Mouse (Mus musculus) forebrain, embryonic 15.5 days (tissue): ENCODE measurements around the gene Myh1. TPM values are rescaled to one million over a fixed set of nuclear protein-coding genes. Genes with fewer than 3 reads are reported as not detected.

Experiments used
- ATAC-seq: fragments of 200-750 bp; cut with Nextera tagmentation; replicated peaks from 2 replicates; pipeline ENCODE4 v1.8.0; 2017; ENCODE audit warnings: mild to moderate bottlenecking, moderate TSS enrichment, moderate library complexity
- H3K27ac ChIP-seq: fragments of 300-500 bp; sonication (generic); replicated peaks from 2 replicates; pipeline ENCODE4 v1.5.1; 2015; ENCODE audit warnings: mild to moderate bottlenecking, inconsistent platforms
- H3K27me3 ChIP-seq: fragments of 300-500 bp; sonication (generic); 2 replicates; pipeline ENCODE4 v1.6.1; 2015; ENCODE audit warnings: inconsistent platforms
- H3K36me3 ChIP-seq: fragments of 300-500 bp; sonication (generic); 2 replicates; pipeline ENCODE4 v1.6.1; 2015; ENCODE audit warnings: mild to moderate bottlenecking, inconsistent platforms
- H3K4me1 ChIP-seq: fragments of 300-500 bp; sonication (generic); 2 replicates; pipeline ENCODE4 v1.6.1; 2015; ENCODE audit warnings: inconsistent platforms
- H3K4me2 ChIP-seq: fragments of 300-500 bp; sonication (generic); replicated peaks from 2 replicates; pipeline ENCODE4 v1.6.1; 2015; ENCODE audit warnings: mild to moderate bottlenecking, inconsistent platforms
- H3K4me3 ChIP-seq: fragments of 300-500 bp; sonication (generic); 2 replicates; pipeline ENCODE4 v1.5.1; 2015; ENCODE audit warnings: mild to moderate bottlenecking, inconsistent platforms
- H3K9ac ChIP-seq: fragments of 300-500 bp; sonication (generic); replicated peaks from 2 replicates; pipeline ENCODE4 v1.6.1; 2015; ENCODE audit warnings: mild to moderate bottlenecking, inconsistent platforms
- H3K9me3 ChIP-seq: fragments of 300-500 bp; sonication (generic); 2 replicates; pipeline ENCODE4 v1.6.1; 2016; ENCODE audit warnings: inconsistent platforms
- WGBS: fragments of 180-500 bp; shearing (Covaris S2); methylation state at CpG from one replicate; pipeline ENCODE4 v1.1.7; 2015; ENCODE audit warnings: mixed read lengths; 5-methylcytosine and 5-hydroxymethylcytosine counted together
- polyA plus RNA-seq: library from polyadenylated mRNA; unstranded; fragments of >200 nt; fragmentation: Nextera tagmentation; extraction: Ambion mirVana; gene quantifications from 2 replicates; pipeline ENCODE4 v1.2.1, GENCODE M21; 2015

Gene Myh1
- polyA plus RNA-seq, 1 experiment from 2014 or later: 0.08 TPM

DNA sequence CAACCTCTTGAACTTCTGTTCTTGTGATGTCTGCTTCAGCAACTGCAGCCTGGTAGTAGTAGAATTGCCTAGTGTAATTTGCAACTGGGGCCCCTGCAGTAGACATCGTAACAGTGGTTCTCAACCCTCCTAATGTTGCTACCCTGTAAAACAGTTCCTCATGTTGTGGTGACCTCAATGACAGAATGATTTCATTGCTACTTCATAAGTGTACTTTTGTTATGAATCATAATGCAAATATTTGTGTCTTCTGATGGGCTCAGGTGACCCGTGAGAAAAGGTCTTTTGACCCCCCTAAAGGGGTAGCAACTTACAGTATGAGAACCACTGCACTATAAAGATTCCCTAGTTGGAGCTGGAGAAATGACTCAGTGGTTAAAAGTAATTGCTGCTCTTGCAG is 27.4 kb upstream of the Myh1 start:
- Histone ChIP-seq H3K4me1 (no peaks in the 10 kb centered on the region), H3K4me3 (no peak overlapping the region), H3K27me3 (no peaks in the 10 kb centered on the region), H3K9ac (no peak overlapping the region), H3K4me2 (no peak overlapping the region), H3K9me3 (no peaks in the 10 kb centered on the region), H3K27ac (no peak overlapping the region), H3K36me3 (no peaks in the 10 kb centered on the region)
- WGBS: 93% methylated on average over 2 of the region's 2 CpGs
- no peak for ATAC-seq

DNA sequence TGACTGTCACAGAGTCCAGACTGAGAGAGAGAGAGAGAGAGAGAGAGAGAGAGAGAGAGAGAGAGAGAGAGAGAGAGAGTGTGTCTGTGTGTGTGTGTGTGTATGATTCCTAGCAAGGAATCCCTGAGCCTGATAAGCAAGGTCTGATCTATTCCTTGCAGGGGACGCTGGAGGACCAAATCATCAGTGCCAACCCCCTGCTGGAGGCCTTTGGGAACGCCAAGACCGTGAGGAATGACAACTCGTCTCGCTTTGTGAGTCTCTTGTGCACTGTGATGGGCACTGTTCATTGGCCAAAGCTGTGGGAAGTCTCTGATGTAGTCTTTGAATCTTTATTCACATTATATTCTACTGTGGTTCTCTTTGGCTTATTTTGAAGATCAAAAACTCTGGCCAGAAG is 23.5 kb upstream of the Myh1 start:
- no peak for ATAC-seq
- WGBS: 46% methylated on average over 5 of the region's 5 CpGs
- no peak overlapping the region for H3K27ac ChIP-seq

DNA sequence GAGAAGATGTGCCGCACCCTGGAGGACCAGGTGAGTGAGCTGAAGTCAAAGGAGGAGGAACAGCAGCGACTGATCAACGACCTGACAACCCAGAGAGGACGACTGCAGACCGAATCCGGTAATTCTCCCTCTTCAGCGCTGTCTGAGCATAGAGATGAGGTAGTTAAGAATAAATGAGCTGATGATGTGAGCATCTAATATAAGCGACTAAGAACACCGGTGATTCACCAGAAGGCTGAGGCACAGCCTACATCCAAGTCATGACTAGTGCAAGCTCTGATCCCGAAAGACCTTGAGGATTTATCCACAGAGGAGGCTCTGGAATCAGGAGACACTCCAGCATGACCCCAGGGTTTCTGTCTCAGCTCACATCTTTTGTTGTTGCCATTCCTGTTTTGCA is 9.5 kb upstream of the Myh1 start:
- Histone ChIP-seq H3K4me3 (no peak overlapping the region), H3K9me3 (no peaks in the 10 kb centered on the region), H3K27me3 (no peaks in the 10 kb centered on the region), H3K4me2 (no peak overlapping the region), H3K4me1 (no peaks in the 10 kb centered on the region), H3K9ac (no peak overlapping the region), H3K27ac (no peak overlapping the region), H3K36me3 (no peaks in the 10 kb centered on the region)
- WGBS: 87% methylated on average over 10 of the region's 10 CpGs
- ATAC-seq: no peak

More for the DNA sequence above, 23.5 kb upstream of the Myh1 start:
- Histone ChIP-seq H3K4me2 (no peak overlapping the region), H3K4me1 (no peaks in the 10 kb centered on the region), H3K4me3 (no peak overlapping the region), H3K36me3 (no peaks in the 10 kb centered on the region), H3K9ac (no peak overlapping the region), H3K27me3 (no peaks in the 10 kb centered on the region), H3K9me3 (no peaks in the 10 kb centered on the region)

DNA sequence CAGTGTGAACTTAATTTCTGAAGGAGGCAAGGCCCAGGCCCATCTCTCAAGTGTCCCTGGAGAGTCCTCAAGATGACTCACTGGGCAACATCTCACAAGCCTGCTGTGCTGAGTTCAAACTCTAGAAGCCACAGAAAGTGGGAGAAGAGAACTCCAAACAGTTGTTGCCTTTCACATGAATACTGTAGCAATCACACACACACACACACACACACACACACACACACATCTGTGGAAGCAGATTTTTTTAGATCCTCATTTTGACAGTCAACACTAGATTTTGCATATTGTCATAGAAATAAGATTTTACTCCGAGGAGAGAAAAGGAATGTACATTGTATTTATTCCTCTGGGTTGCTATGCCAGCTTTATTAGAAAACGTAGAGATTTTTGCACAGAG is 9.0 kb upstream of the Myh1 start:
- Histone ChIP-seq H3K4me1 (no peaks in the 10 kb centered on the region), H3K4me3 (no peak overlapping the region), H3K27me3 (no peaks in the 10 kb centered on the region), H3K4me2 (no peak overlapping the region), H3K36me3 (no peaks in the 10 kb centered on the region), H3K9me3 (no peaks in the 10 kb centered on the region), H3K9ac (no peak overlapping the region), H3K27ac (no peak overlapping the region)
- no peak for ATAC-seq
- WGBS: 86% methylated on average over 2 of the region's 2 CpGs

DNA sequence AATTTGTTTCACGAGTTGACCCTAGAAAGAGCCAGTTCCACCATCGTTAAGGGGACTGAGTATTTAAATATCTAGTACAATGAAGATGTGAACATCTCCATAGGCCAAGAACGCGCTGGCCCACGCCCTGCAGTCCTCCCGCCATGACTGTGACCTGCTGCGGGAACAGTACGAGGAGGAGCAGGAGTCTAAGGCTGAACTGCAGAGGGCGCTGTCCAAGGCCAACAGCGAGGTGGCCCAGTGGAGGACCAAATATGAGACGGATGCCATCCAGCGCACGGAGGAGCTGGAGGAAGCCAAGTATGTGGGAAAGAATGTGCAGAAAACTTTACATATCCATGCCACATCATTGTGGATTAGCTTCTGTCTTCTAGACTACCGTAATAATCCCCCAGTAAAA is 8.4 kb upstream of the Myh1 start:
- H3K4me1 ChIP-seq: no peaks in the 10 kb centered on the region
- WGBS: 88% methylated on average over 14 of the region's 14 CpGs
- H3K27ac ChIP-seq: no peak overlapping the region
- no peaks in the 10 kb centered on the region for H3K9me3 ChIP-seq
- H3K4me3 ChIP-seq: no peak overlapping the region
- no peak overlapping the region for H3K4me2 ChIP-seq
- no peak overlapping the region for H3K9ac ChIP-seq
- no peaks in the 10 kb centered on the region for H3K36me3 ChIP-seq
- H3K27me3 ChIP-seq: no peaks in the 10 kb centered on the region
- no peak for ATAC-seq

DNA sequence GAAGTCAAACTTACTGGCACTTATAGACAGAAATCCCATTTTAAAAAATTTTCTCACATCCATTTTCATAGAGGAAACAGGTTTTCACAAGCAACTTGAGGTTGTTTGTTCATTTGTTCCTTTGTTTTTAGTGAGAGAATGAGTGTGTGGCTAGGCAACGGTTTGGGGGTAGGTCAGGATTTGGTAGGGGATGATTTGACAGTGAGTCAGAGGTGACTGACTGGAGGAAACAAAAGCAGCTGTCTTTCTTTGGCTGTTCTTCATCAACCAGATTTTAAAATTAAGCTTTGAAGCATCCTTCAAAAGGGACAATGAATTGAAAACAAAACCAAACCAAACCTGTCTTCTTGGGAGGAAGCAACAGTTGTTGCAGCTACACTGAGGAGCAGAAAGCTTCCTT is 531 bp upstream of the Myh1 start:
- H3K4me2 ChIP-seq: no peak overlapping the region
- H3K4me3 ChIP-seq: no peak overlapping the region
- 40% methylated on average over 1 of the region's 1 CpGs for WGBS
- H3K4me1 ChIP-seq: peaks cover 6% of the 10 kb centered on the region; the same call in 1 of the 2 replicates
- ATAC-seq: no peak
- no peaks in the 10 kb centered on the region for H3K9me3 ChIP-seq
- no peaks in the 10 kb centered on the region for H3K27me3 ChIP-seq
- H3K36me3 ChIP-seq: no peaks in the 10 kb centered on the region
- no peak overlapping the region for H3K9ac ChIP-seq
- H3K27ac ChIP-seq: no peak overlapping the region

DNA sequence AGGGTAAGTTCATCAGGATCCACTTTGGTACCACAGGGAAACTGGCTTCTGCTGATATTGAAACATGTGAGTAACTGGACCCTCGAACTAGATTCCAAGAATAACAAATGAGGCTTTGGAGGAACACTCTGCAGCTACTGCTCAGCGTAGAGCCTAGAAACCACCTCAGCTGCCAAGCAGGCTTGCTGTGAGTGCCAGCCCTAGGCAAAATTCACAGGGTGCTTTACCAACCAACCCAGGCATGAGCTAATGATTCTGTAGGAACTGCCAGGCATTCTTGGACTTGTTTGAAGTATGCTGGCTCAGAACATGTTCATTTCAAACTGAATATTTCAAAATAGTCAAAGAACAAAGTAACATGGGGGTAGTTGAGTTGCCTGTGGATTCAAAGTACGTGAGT is 4.9 kb downstream of the Myh1 start:
- ATAC-seq: no peak
- no peak overlapping the region for H3K9ac ChIP-seq
- no peak overlapping the region for H3K4me3 ChIP-seq
- H3K4me2 ChIP-seq: no peak overlapping the region
- no peak overlapping the region for H3K27ac ChIP-seq
- no peaks in the 10 kb centered on the region for H3K36me3 ChIP-seq
- WGBS: 65% methylated on average over 3 of the region's 3 CpGs
- peaks cover 6% of the 10 kb centered on the region; the same call in 1 of the 2 replicates for H3K4me1 ChIP-seq
- no peaks in the 10 kb centered on the region for H3K9me3 ChIP-seq
- no peaks in the 10 kb centered on the region for H3K27me3 ChIP-seq

DNA sequence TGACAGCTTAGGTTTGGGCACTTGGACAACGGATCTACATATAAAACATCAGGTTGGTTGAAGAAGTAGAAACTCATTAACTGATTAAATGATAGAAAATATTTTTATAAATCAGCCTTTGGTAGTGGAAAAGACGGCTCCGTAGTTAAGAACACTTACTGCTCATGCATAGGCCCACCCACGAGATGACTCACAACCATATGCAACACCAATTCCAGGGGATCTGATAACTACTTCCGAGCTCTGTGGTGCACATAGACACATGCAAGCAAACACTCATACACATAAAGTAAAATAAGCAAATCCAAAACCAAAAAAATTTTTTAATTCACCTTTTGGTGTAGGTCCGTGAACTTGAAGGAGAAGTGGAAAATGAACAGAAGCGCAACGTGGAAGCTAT is 22.0 kb downstream of the Myh1 start:
- Histone ChIP-seq H3K4me3 (no peak overlapping the region), H3K27me3 (no peaks in the 10 kb centered on the region), H3K4me2 (no peak overlapping the region), H3K9ac (no peak overlapping the region), H3K27ac (no peak overlapping the region), H3K4me1 (no peaks in the 10 kb centered on the region), H3K36me3 (no peaks in the 10 kb centered on the region), H3K9me3 (no peaks in the 10 kb centered on the region)
- ATAC-seq: no peak
- 94% methylated on average over 8 of the region's 8 CpGs for WGBS

DNA sequence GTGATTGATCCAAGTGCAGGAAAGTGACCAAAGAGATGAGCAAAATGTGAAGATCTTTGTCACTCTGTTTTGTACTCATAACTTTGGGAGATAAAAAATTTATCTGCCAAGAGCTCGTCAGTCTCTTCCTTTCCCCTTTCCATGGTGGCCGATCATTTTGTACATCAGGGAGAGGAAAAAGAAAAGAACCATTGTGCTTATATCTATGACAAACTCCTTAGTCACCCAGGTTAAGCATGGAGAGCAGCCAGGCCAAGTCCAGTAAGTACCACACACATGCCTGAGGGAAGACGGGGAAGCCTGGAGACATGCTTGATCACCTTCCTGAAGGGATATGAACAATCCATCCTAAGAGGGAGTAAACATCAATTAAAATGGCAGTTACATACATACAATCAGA is 24.6 kb downstream of the Myh1 start:
- Histone ChIP-seq H3K27ac (no peak overlapping the region), H3K27me3 (no peaks in the 10 kb centered on the region), H3K9ac (no peak overlapping the region), H3K4me3 (no peak overlapping the region), H3K4me1 (no peaks in the 10 kb centered on the region), H3K4me2 (no peak overlapping the region), H3K36me3 (no peaks in the 10 kb centered on the region), H3K9me3 (no peaks in the 10 kb centered on the region)
- no peak for ATAC-seq
- WGBS: 81% methylated on average over 3 of the region's 3 CpGs

DNA sequence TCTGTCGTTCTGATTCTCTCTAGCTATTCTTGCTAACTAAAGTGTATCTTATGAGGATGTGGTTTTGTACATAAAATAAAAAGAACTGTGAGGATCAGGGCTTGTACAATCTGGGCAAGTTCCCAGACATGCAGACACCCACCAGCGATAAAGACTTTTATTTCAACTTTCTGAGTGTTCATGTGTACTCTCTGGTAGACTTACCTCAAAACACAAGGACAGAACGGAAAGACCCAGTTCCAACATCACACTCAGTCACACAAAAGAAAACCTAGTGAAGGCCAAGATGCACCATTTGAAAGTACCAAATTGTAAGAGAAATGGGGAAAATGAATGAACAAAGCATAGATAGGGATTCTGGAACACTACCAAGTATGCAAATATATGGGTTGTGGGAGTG is 28.9 kb downstream of the Myh1 start:
- Histone ChIP-seq H3K9ac (no peak overlapping the region), H3K4me3 (no peak overlapping the region), H3K9me3 (no peaks in the 10 kb centered on the region), H3K36me3 (no peaks in the 10 kb centered on the region), H3K27ac (no peak overlapping the region), H3K27me3 (no peaks in the 10 kb centered on the region), H3K4me1 (no peaks in the 10 kb centered on the region), H3K4me2 (no peak overlapping the region)
- 73% methylated on average over 3 of the region's 3 CpGs for WGBS
- no peak for ATAC-seq

DNA sequence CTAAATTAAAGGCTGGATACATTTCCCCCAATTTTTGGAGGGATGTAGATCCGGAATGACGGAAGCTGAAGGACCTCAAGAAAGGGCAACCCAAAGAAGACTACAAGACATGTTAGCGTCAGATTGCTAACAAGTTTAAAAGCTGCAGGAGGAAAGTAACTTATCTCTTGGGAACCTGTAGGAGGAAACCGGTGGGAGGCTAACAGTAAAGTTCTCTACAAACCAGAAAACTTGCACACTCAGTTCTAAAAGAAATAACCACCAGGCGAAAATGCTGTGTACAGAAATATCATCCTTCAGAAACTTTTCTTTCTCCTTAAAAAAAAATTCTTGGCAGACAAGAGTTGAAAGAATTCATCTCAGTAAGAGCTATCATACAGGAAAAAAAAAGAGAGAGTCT is 29.3 kb downstream of the Myh1 start:
- no peak overlapping the region for H3K27ac ChIP-seq
- WGBS: 81% methylated on average over 5 of the region's 5 CpGs

DNA sequence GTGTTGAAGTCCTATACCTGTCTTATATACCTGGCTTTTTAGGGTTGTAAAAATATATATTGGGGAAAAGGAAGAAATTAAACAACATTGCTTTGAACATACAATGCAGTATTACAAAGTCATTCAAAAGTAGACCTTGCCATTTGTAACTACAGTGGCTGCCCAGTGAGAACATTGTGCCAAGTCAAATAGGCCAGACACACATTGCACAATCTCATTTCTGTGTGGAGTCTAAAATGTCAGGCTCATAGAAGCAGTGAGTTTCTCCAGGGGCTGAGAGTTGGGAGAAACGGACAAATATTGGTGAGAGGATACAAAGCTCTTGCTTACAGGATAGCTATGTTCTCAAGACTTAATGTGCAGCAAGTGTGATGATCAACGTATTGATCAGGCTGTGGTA is 30.1 kb downstream of the Myh1 start:
- 90% methylated on average over 2 of the region's 2 CpGs for WGBS
- no peak overlapping the region for H3K4me3 ChIP-seq
- no peaks in the 10 kb centered on the region for H3K27me3 ChIP-seq
- no peak for ATAC-seq
- no peak overlapping the region for H3K27ac ChIP-seq
- H3K36me3 ChIP-seq: no peaks in the 10 kb centered on the region
- H3K9me3 ChIP-seq: no peaks in the 10 kb centered on the region
- no peak overlapping the region for H3K9ac ChIP-seq
- H3K4me1 ChIP-seq: no peaks in the 10 kb centered on the region
- H3K4me2 ChIP-seq: no peak overlapping the region

More for the DNA sequence above, 29.3 kb downstream of the Myh1 start:
- no peaks in the 10 kb centered on the region for H3K36me3 ChIP-seq
- H3K4me3 ChIP-seq: no peak overlapping the region
- no peak overlapping the region for H3K4me2 ChIP-seq
- H3K9me3 ChIP-seq: no peaks in the 10 kb centered on the region
- H3K4me1 ChIP-seq: no peaks in the 10 kb centered on the region
- no peak for ATAC-seq
- no peaks in the 10 kb centered on the region for H3K27me3 ChIP-seq
- H3K9ac ChIP-seq: no peak overlapping the region

DNA sequence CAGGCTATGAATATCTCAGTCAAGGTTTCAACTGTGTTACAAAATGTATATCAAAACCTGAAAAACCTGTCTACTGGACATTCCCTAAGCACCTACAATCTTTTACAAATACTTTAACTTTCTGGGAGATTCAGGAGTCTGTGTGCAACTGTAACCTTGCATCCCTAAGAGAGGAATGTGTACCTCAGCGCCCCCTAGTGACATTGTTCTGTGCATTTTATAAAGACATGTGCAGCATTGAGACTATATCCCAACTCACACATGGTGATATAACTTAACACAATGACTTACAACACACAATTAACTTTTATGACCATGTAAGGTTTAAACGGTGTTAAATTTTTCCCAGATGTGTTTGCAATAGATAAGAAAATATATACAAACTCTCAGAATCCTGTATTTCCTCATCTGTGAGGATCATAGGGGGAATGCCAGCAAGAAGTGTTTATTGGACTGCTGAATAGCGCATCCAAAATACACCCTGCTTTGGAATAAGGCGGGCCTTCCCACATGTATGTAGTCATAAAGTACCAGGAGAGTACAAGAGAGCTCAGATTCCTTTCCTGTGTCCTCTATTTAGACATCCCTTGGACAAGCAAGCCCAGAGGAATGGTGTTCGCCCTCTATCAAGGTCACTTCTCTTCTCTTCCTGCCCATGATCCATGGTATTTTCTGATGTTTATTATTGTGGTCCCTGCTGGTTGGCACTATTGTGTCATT is 35.9 kb downstream of the Myh1 start:
- no peaks in the 10 kb centered on the region for H3K27me3 ChIP-seq
- WGBS: 70% methylated on average over 5 of the region's 5 CpGs
- H3K4me3 ChIP-seq: no peak overlapping the region
- no peaks in the 10 kb centered on the region for H3K36me3 ChIP-seq
- H3K9ac ChIP-seq: no peak overlapping the region
- H3K4me2 ChIP-seq: no peak overlapping the region
- H3K4me1 ChIP-seq: no peaks in the 10 kb centered on the region
- no peak for ATAC-seq
- H3K27ac ChIP-seq: no peak overlapping the region
- H3K9me3 ChIP-seq: no peaks in the 10 kb centered on the region
